Mouse (Mus musculus): ENCODE data around the gene 1700008P02Rik. TPM values are rescaled to one million over a fixed set of nuclear protein-coding genes. Genes with fewer than 3 reads are reported as not detected.

The 1700008P02Rik gene
- polyA plus RNA-seq (2015; fragmentation: Illumina TruSeq; extraction: RNeasy Lipid Tissue Mini Kit (QIAGEN cat#74804); ENCODE audit: low read depth, low replicate concordance): not detected

DNA sequence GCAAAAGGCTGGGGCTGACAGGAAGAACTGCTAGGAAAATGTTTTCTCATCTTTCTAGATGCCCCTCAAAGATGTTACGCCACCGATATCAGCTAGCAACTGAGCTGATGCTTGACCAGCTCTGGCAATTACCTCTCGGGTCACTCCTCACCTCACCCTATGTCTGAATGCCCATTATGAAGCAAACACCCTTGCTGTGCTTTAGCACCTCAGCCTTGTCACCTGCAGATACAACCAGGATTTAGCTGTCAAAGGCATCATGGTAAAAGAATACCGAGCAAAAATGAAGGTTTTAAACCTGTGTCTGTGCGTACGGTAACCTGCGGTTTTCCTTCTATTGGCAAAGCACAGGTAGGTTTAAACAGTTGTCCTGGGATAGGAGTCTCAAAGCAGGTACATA lies at the start of gene 1700008P02Rik:
TSS of gene 1700008P02Rik (minus strand) at position 101 of the 400 bp plus-strand sequence.

